Mouse (Mus musculus) midbrain, embryonic 15.5 days (tissue): ENCODE results near the gene Neb. TPM values are rescaled to one million over a fixed set of nuclear protein-coding genes. Genes with fewer than 3 reads are reported as not detected.

Source experiments
- ATAC-seq: fragments of 200-750 bp; cut with Nextera tagmentation; replicated peaks from 2 replicates; pipeline ENCODE4 v1.8.0; 2017; ENCODE audit warnings: moderate TSS enrichment
- H3K27ac ChIP-seq: fragments of 300-500 bp; sonication (generic); 2 replicates; pipeline ENCODE4 v1.5.1; 2015; ENCODE audit warnings: mild to moderate bottlenecking, inconsistent platforms
- H3K27me3 ChIP-seq: fragments of 300-500 bp; sonication (generic); replicated peaks from 2 replicates; pipeline ENCODE4 v1.6.1; 2015; ENCODE audit warnings: inconsistent platforms
- H3K36me3 ChIP-seq: fragments of 300-500 bp; sonication (generic); replicated peaks from 2 replicates; pipeline ENCODE4 v1.6.1; 2015; ENCODE audit warnings: inconsistent platforms
- H3K4me1 ChIP-seq: fragments of 300-500 bp; sonication (generic); 2 replicates; pipeline ENCODE4 v1.6.1; 2015; ENCODE audit warnings: inconsistent platforms
- H3K4me2 ChIP-seq: fragments of 300-500 bp; sonication (generic); 2 replicates; pipeline ENCODE4 v1.6.1; 2015; ENCODE audit warnings: inconsistent platforms, mild to moderate bottlenecking, moderate library complexity
- H3K4me3 ChIP-seq: fragments of 300-500 bp; sonication (generic); 2 replicates; pipeline ENCODE4 v1.5.1; 2015; ENCODE audit warnings: mild to moderate bottlenecking, inconsistent platforms
- H3K9ac ChIP-seq: fragments of 300-500 bp; sonication (generic); 2 replicates; pipeline ENCODE4 v1.6.1; 2015; ENCODE audit warnings: mild to moderate bottlenecking, inconsistent platforms
- H3K9me3 ChIP-seq: fragments of 300-500 bp; sonication (generic); 2 replicates; pipeline ENCODE4 v1.6.1; 2016; ENCODE audit warnings: inconsistent platforms
- WGBS: fragments of 180-500 bp; shearing (Covaris S2); methylation state at CpG from one replicate; pipeline ENCODE4 v1.1.7; 2015; ENCODE audit warnings: mixed read lengths; 5-methylcytosine and 5-hydroxymethylcytosine counted together
- polyA plus RNA-seq: library from polyadenylated mRNA; unstranded; fragments of >200 nt; fragmentation: Nextera tagmentation; extraction: Ambion mirVana; gene quantifications from 2 replicates; pipeline ENCODE4 v1.2.1, GENCODE M21; 2015

Gene Neb
- polyA plus RNA-seq, 1 experiment from 2014 or later, result 0.65 TPM

DNA sequence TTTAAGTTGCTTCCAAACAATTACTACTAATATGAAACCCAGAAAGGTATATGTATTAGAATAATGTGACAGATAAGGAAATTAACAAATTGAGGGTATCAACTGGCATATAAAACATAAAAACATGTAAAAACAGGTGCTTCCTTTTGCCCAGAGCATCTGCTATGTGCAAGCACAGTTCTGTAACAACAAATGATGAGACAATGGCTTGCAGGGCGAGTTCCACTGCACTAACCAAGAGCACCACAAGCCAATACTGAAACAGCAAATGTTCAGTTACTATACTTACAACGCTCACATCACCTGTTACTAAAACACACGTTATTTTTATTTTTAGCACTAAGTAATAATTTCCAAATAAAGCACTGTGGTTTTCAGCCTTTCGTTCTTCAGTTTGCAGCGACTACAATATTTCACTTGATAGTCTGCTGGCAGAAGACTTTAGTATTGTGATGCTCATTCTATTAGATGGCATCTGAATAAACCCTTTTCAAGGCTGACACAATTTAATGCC, 34.3 kb upstream of the Neb start:
- peaks cover 22% of the 10 kb centered on the region for H3K9me3 ChIP-seq
- H3K4me2 ChIP-seq, result no peak overlapping the region
- no peak overlapping the region for H3K27ac ChIP-seq
- H3K36me3 ChIP-seq, result peaks cover 61% of the 10 kb centered on the region
- H3K9ac ChIP-seq, result no peak overlapping the region
- 98% methylated on average over 5 of the region's 5 CpGs for WGBS
- H3K4me3 ChIP-seq, result no peak overlapping the region
- no peaks in the 10 kb centered on the region for H3K4me1 ChIP-seq
- no peak for ATAC-seq
- no peaks in the 10 kb centered on the region for H3K27me3 ChIP-seq

- no peaks in the 10 kb centered on the region for H3K4me1 ChIP-seq
- H3K27ac ChIP-seq, result no peak overlapping the region
- no peak overlapping the region for H3K9ac ChIP-seq
- H3K36me3 ChIP-seq, result peaks cover 55% of the 10 kb centered on the region
- no peak overlapping the region for H3K4me2 ChIP-seq
- peaks cover 20% of the 10 kb centered on the region for H3K9me3 ChIP-seq
- no peaks in the 10 kb centered on the region for H3K27me3 ChIP-seq
- no peak overlapping the region for H3K4me3 ChIP-seq
- ATAC-seq, result no peak
- 91% methylated on average over 1 of the region's 1 CpGs for WGBS
These were observed 28.2 kb upstream of the Neb start for GRCm38 (mm10) chr2:52406480-52406879.

GRCm38 (mm10) chr2:52405238-52405637, 27.0 kb upstream of the Neb start:
- Histone ChIP-seq H3K9ac (no peak overlapping the region), H3K27ac (no peak overlapping the region), H3K4me3 (no peak overlapping the region), H3K27me3 (no peaks in the 10 kb centered on the region), H3K9me3 (peaks cover 9% of the 10 kb centered on the region), H3K36me3 (peaks cover 44% of the 10 kb centered on the region), H3K4me1 (no peaks in the 10 kb centered on the region), H3K4me2 (no peak overlapping the region)
- 93% methylated on average over 5 of the region's 5 CpGs for WGBS
- ATAC-seq, result no peak

- H3K9me3 ChIP-seq, result no peaks in the 10 kb centered on the region
- WGBS, result 92% methylated on average over 5 of the region's 5 CpGs
These were observed 16.3 kb upstream of the Neb start for GRCm38 (mm10) chr2:52394529-52394928.

DNA sequence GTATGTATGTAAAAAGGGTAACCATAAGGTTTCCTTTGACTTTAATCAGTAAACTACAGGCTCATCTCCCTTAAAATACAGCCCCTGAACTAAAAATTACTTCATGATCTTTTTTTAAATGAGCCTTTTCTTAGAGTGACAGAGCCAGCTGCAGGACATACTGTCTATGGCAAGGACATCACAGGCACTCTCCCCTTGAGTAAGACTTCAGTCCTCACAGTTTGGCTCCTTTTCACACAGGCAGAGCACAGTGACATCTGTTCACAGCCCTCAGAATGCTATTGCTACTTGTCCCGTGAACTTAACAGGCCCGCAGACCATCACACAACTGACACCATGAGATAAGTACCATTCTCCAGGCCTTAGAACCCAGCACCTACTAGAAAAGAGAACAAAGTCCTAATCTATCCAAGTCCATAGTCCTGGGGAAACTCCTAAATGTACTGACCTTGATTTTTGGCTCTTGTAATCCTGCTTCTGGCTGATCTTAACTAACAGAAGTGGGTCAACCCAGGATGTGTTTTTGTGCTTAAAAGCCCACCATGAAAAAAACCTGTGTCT, 12.2 kb upstream of the Neb start:
- Histone ChIP-seq H3K4me3 (no peak overlapping the region), H3K27me3 (no peaks in the 10 kb centered on the region), H3K27ac (no peak overlapping the region), H3K9me3 (no peaks in the 10 kb centered on the region), H3K9ac (no peak overlapping the region), H3K4me2 (no peak overlapping the region), H3K4me1 (no peaks in the 10 kb centered on the region), H3K36me3 (no peaks in the 10 kb centered on the region)
- no peak for ATAC-seq
- 92% methylated on average over 2 of the region's 2 CpGs for WGBS

More at GRCm38 (mm10) chr2:52394529-52394928, 16.3 kb upstream of the Neb start:
- no peak overlapping the region for H3K4me2 ChIP-seq
- H3K36me3 ChIP-seq, result no peaks in the 10 kb centered on the region
- H3K27me3 ChIP-seq, result no peaks in the 10 kb centered on the region
- H3K4me3 ChIP-seq, result no peak overlapping the region
- no peak overlapping the region for H3K9ac ChIP-seq
- no peak overlapping the region for H3K27ac ChIP-seq
- ATAC-seq, result no peak
- H3K4me1 ChIP-seq, result no peaks in the 10 kb centered on the region

- H3K4me1 ChIP-seq, result no peaks in the 10 kb centered on the region
- H3K36me3 ChIP-seq, result no peaks in the 10 kb centered on the region
- H3K4me3 ChIP-seq, result no peak overlapping the region
- no peaks in the 10 kb centered on the region for H3K9me3 ChIP-seq
- no peak overlapping the region for H3K9ac ChIP-seq
- H3K4me2 ChIP-seq, result no peak overlapping the region
- ATAC-seq, result no peak
- H3K27me3 ChIP-seq, result no peaks in the 10 kb centered on the region
- H3K27ac ChIP-seq, result no peak overlapping the region
- 70% methylated on average over 3 of the region's 3 CpGs for WGBS
These were observed 11.7 kb upstream of the Neb start for GRCm38 (mm10) chr2:52389975-52390374.

GRCm38 (mm10) chr2:52386451-52386850, 8.2 kb upstream of the Neb start:
- H3K4me3 ChIP-seq, result no peak overlapping the region
- no peak overlapping the region for H3K4me2 ChIP-seq
- no peak overlapping the region for H3K27ac ChIP-seq
- no peaks in the 10 kb centered on the region for H3K36me3 ChIP-seq
- ATAC-seq, result no peak
- no peaks in the 10 kb centered on the region for H3K27me3 ChIP-seq
- 93% methylated on average over 6 of the region's 6 CpGs for WGBS
- H3K9ac ChIP-seq, result no peak overlapping the region
- no peaks in the 10 kb centered on the region for H3K9me3 ChIP-seq
- no peaks in the 10 kb centered on the region for H3K4me1 ChIP-seq

GRCm38 (mm10) chr2:52386037-52386436, 7.8 kb upstream of the Neb start:
- ATAC-seq, result no peak
- 72% methylated on average over 7 of the region's 7 CpGs for WGBS

GRCm38 (mm10) chr2:52378848-52379261, 581 bp upstream of the Neb start:
- Histone ChIP-seq H3K27me3 (no peaks in the 10 kb centered on the region), H3K36me3 (no peaks in the 10 kb centered on the region), H3K4me3 (no peak overlapping the region), H3K4me2 (no peak overlapping the region), H3K27ac (no peak overlapping the region), H3K9me3 (no peaks in the 10 kb centered on the region), H3K4me1 (no peaks in the 10 kb centered on the region), H3K9ac (no peak overlapping the region)
- WGBS, result 74% methylated on average over 10 of the region's 10 CpGs
- no peak for ATAC-seq

More at GRCm38 (mm10) chr2:52386037-52386436, 7.8 kb upstream of the Neb start:
- Histone ChIP-seq H3K4me2 (no peak overlapping the region), H3K36me3 (no peaks in the 10 kb centered on the region), H3K4me1 (no peaks in the 10 kb centered on the region), H3K27ac (no peak overlapping the region), H3K4me3 (no peak overlapping the region), H3K27me3 (no peaks in the 10 kb centered on the region), H3K9me3 (no peaks in the 10 kb centered on the region), H3K9ac (no peak overlapping the region)

GRCm38 (mm10) chr2:52377706-52378447, 397 bp downstream of the Neb start:
- no peak overlapping the region for H3K9ac ChIP-seq
- no peaks in the 10 kb centered on the region for H3K9me3 ChIP-seq
- H3K27ac ChIP-seq, result no peak overlapping the region
- H3K27me3 ChIP-seq, result no peaks in the 10 kb centered on the region
- no peaks in the 10 kb centered on the region for H3K36me3 ChIP-seq
- WGBS, result 58% methylated on average over 13 of the region's 13 CpGs
- no peaks in the 10 kb centered on the region for H3K4me1 ChIP-seq
- ATAC-seq, result no peak
- H3K4me2 ChIP-seq, result no peak overlapping the region
- no peak overlapping the region for H3K4me3 ChIP-seq

GRCm38 (mm10) chr2:52374706-52375105, 3.6 kb downstream of the Neb start:
- Histone ChIP-seq H3K9me3 (no peaks in the 10 kb centered on the region), H3K4me2 (no peak overlapping the region), H3K4me3 (no peak overlapping the region), H3K27ac (no peak overlapping the region), H3K9ac (no peak overlapping the region), H3K27me3 (no peaks in the 10 kb centered on the region), H3K36me3 (no peaks in the 10 kb centered on the region), H3K4me1 (no peaks in the 10 kb centered on the region)
- ATAC-seq, result no peak
- WGBS, result 94% methylated on average over 6 of the region's 6 CpGs

GRCm38 (mm10) chr2:52372480-52372879, 5.8 kb downstream of the Neb start:
- H3K27ac ChIP-seq, result no peak overlapping the region
- no peaks in the 10 kb centered on the region for H3K27me3 ChIP-seq
- H3K4me1 ChIP-seq, result no peaks in the 10 kb centered on the region
- H3K9ac ChIP-seq, result no peak overlapping the region
- no peak for ATAC-seq
- H3K9me3 ChIP-seq, result no peaks in the 10 kb centered on the region
- no peak overlapping the region for H3K4me3 ChIP-seq
- WGBS, result 79% methylated on average over 6 of the region's 6 CpGs
- no peaks in the 10 kb centered on the region for H3K36me3 ChIP-seq
- no peak overlapping the region for H3K4me2 ChIP-seq

DNA sequence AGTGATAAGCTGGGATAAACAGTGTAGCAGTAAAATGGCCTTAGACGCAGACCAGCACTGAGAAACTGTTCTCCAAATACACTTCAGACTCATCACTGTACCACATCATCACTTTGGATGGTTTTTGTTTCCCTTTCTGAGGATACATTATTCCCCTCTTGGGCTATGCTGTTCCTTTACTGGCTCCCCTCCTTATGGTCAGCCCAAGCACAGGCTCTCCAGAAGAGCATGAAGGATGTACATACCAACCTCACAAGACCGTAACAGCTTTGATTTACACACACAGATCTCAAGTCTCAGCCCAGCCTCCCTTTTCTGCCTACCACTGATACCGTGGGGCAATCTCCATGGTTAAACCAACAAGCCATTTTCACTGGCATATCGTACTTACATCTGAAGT, 6.2 kb downstream of the Neb start:
- Histone ChIP-seq H3K36me3 (no peaks in the 10 kb centered on the region), H3K4me1 (no peaks in the 10 kb centered on the region; the same call in 1 of the 2 replicates), H3K9me3 (no peaks in the 10 kb centered on the region), H3K27me3 (no peaks in the 10 kb centered on the region), H3K4me3 (no peak overlapping the region), H3K4me2 (no peak overlapping the region), H3K27ac (no peak overlapping the region), H3K9ac (no peak overlapping the region)
- 85% methylated on average over 4 of the region's 4 CpGs for WGBS
- no peak for ATAC-seq
